Mouse (Mus musculus) c-Kit-positive CD71-positive TER-119-negative erythroid progenitor cells, embryonic 14.5 days (primary cell): ENCODE measurements around the gene Gtf3c2.

Experiments used
- DNase-seq: peaks from one replicate; pipeline ENCODE4 v3.0.0-alpha.2; 2013; ENCODE audit warnings: low read depth

The Gtf3c2 gene

DNA sequence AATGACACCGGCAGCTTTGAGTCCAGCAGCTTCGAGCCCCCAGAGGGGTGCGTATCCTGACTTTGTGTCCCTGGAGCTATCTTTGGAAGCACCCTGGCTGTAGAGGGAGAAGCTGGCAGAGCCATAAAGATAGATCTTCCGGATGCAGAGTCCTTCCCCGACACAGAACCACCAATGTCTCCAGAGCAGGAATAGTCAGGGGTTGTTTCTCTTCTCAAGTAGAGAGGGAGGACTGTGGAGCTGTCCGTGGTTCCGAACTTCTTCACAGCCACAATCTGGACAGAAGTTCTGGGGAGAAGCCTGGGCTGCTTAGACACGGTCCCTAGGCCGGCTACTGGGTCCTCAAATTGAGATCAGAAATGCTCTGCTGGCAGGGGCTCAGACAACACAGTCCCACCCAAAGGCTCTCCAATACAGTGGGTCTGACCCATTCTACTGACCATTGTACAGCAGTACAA, 40.9 kb downstream of the Gtf3c2 start:
- DNase-seq, result no peak

DNA sequence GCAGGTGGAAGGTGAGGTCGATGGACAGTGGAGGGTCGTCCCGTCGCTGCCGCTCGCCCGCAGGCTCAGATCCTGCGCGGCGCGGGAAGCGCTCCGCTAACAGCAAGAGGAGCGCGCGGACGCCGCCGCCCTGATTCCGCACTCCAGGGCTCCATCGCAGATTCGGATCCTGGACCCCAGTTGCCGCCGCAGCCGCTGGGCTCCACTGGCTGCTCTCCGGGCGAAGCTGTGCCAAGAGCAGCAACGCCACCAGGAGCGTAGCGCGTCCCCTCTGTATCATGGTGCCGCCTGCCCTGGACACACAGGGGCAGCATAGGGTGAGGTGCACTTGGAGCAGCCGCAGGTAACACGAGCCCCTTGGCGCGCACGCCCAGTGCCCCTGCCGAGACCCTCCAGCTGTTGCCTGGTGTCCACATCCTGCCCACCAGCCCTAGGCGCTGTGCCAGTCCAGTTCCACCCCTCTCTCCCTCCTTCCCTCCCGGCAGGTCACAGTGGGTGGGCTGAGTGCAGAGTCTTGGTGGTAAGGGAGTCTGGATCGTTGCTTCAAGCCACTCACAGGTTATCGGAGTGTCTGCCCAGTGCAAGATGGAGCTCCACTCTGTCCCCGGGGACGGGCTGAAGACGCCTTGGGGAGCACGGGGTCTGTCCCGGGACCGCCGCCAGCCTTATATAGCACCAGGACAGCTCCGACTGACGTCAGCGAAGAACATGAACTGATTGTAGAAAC, 41.5 kb downstream of the Gtf3c2 start, which contains the start of gene Ucn:
TSS of gene Ucn (minus strand) at position 589 of the 727 bp plus-strand sequence.
- DNase-seq, result no peak

DNA sequence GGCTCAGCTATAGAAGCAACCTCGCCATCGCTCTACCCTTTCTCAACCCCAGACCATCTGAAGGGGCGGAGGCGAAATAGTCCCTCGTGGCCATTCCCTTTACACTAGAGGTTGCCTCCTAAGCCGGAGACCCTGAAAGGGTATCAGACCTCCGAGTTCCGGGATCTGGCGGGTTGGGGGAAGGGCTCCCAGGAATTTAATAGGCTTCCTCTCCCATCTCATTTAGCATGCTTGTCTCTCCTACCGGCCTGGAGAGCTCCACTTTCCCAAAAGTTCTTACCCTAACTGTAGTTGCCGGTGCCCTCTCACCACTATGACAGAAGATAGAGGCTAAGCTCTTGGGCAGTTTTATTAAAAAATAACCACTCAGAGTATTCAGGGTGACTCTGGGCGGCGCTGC, 42.3 kb downstream of the Gtf3c2 start:
- no peak for DNase-seq

DNA sequence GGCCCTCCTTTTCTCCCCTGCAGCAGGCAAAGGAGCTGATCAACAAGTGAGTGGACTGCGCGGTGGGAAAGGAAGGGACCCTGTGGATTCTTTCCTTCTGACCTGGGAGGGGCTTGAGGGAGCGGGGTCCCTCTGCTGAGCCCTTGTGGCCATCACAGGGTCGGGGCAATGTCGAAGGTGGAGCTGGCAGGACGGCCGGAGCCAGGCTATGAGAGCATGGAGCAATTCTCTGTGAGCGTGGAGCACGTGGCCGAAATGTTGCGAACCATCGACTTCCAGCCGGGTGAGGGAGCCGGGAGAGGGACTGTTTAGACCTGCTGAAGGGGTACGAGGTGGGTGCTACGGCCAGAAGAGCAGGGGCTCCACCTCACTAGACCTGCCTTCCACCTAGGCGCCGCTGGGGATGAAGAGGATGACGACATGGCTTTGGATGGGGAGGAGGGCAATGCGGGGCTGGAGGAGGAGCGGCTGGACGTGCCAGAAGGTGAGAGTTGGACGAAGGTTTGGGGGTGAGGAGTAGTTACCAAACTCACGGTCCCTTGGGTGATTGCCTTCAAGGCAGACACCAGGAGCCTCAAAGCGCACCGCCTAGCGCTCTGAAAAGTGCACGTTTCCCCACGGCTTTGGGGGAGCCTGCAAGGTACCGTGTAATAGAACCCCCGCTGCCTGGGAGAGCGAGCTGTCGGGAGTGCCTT, 43.1 kb downstream of the Gtf3c2 start:
- no peak for DNase-seq

DNA sequence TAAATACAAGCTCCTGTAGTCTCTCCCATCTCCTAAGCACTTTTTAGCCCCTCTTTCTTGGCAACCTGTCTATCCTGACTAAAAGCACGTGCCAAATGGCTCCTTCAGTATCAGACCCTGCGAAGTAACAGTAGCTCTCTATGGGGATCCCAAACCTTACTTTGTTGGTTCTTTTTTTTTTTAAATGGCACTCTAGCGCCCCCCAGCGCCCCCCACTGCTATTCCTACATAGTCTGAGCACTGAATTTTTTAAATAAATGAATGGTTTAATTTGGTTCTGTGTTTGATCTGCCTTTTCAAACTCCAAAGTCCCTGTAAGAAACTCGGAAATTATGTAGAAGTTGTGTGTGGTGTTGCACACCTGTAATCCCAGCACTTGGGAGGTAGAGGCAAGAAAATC, 53.9 kb downstream of the Gtf3c2 start:
- no peak for DNase-seq

DNA sequence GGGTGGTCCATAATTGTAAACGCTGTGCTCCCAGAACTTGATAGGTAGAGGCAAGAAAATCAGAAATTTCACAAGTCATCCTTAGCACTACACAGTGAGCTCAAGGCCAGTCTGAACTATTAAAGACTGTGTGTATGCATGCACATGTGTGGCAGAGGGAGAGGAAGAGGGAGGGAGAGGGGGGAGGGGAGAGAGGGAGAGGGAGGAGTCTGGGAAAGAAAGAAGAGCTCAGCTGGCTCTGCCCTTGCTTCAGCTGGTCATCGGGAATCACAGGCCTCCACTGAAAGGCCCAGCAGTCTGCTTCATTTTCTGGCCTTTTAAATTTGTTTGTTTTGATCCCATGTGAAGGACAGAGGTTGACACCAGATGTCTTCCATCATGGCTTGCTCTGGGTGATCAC, 56.5 kb downstream of the Gtf3c2 start:
- DNase-seq, result no peak

DNA sequence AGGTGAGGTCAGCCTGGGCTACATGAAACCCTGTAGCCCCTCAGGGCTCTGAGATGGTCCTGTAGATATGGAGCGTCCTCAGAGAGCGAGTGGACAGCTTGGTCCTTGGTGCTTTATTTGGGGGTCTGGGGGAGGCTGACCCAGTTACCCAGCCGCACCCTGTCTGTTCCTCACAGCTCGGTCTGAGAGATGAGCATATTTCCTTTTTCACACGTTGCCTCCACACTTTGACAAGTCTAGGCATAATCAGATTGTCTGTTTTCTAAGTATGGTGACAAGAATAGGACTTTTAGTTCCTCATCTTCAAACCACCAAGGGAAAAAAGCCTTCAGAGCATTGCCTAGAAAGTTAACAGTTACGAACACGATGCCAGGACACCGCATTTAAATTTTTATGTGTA, 58.8 kb downstream of the Gtf3c2 start:
- no peak for DNase-seq

DNA sequence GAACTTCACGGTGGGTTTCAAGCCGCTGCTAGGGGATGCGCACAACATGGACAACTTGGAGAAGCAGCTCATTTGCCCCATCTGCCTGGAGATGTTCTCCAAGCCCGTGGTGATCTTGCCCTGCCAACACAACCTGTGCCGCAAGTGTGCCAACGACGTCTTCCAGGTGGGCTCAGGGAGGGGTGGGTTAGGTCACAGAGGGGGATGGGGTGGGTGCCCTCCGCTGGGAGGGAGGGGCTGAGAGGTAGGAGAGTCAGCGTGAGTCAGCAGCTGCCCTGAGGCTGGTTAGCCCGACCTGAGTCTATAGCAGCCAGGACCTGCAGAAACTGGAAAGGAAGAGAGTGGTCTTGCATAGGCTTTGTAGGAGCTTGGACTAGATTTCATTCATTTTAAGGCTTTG, 63.0 kb downstream of the Gtf3c2 start:
- no peak for DNase-seq

DNA sequence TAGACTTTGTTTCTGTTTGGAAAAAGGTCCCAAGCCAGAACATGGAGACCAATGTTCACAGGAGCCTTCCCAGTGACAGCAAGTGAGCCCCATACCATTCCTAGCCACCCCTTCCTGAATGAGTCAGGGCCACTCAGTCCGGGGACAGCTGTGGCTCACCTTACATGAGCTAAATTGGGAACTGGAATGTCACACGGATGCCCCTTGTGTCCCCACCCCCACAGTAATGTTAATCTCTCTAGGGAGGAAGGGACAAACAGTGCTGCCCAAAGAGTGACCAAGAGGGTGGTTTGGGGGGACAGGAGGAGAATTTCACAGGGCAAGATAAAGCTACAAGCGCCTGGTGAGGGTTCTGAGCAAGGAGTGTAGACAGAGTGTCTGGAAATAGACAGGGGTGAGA, 63.6 kb downstream of the Gtf3c2 start, which contains the start of gene Trim54:
TSS of gene Trim54 (plus strand) at position 359 of the 400 bp plus-strand sequence.
- no peak for DNase-seq

DNA sequence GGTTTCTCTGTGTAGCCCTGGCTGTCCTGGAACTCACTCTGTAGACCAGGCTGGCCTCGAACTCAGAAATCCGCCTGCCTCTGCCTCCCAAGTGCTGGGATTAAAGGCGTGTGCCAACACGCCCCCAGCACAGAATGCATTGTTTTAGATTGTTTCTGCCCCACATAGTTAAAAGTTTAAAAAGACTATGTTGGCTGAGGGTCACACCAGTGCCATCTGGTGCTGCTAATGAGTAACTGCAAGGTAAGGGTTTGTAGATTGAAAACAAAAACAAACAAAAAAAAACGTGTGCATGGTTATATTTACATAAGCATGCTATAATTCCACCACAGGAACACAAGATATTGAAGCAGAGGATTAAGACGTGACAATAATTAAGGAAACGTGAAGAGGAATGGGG, 69.2 kb downstream of the Gtf3c2 start:
- DNase-seq, result no peak

DNA sequence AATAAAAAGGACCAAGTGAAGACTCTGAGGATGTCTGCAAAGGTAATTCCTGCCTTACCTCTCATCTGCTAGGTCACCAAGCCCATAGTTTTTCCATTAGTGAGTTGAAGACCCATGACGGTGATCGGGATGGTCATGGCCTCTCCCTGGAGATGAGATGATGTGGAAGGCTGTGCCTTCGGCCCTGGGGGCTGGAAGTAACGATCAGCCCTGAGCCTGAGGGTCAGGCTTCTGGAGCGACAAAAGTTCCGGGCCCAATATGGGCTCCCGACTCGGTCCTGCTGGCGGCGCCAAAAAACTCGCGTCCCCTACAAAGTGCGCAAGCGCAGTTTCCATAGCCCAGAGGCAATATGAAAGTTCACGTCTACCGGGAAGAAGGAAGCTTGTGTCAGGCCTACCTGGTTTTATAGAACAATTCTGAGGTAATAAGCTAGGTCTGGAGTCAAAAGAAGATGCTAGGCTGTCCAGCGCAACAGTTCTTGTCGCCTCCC, 71.9 kb downstream of the Gtf3c2 start, which contains the start of gene Slc30a3:
TSS of gene Slc30a3 (minus strand) at position 238 of the 491 bp plus-strand sequence.
- DNase-seq, result no peak
